Mouse (Mus musculus) gonadal fat pad, adult 2 months (tissue): ENCODE data around the gene Pik3c2b. TPM values are rescaled to one million over a fixed set of nuclear protein-coding genes. Genes with fewer than 3 reads are reported as not detected.

Source experiments
- DNase-seq: peaks from one replicate; pipeline ENCODE4 v3.0.0-alpha.2; 2012; ENCODE audit warnings: low read depth
- polyA plus RNA-seq: library from polyadenylated mRNA; depleted of rRNA; stranded (reverse); fragments of >200 nt; gene quantifications from 2 replicates; pipeline ENCODE4 v1.2.3, GENCODE M21; 2012

Pik3c2b gene
- polyA plus RNA-seq, 1 experiment, result 9.6 TPM

GRCm38 (mm10) chr1:133100980-133101798, 55.7 kb downstream of the Pik3c2b start:
- DNase-seq, result no peak

DNA sequence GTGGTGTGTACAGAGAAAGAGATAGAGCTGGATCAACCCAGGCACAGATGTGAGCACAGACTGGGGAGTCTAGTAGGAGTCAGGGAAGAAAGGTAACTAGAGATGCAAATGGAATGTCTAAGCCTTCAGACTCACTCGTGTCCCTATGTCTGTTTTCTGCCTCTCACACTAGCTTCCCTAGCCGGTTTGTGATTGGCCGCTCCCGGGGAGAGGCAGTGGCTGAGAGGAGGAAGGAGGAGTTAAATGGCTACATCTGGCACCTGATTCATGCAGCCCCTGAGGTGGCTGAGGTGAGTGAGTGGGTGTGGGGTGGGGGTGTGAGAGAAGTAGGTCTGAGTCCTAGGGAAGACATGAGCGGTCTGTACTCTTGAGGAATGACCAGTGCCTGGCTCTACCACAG, 56.6 kb downstream of the Pik3c2b start:
- DNase-seq, result no peak

- DNase-seq, result no peak
These were observed 57.8 kb downstream of the Pik3c2b start for GRCm38 (mm10) chr1:133103315-133103714.

DNA sequence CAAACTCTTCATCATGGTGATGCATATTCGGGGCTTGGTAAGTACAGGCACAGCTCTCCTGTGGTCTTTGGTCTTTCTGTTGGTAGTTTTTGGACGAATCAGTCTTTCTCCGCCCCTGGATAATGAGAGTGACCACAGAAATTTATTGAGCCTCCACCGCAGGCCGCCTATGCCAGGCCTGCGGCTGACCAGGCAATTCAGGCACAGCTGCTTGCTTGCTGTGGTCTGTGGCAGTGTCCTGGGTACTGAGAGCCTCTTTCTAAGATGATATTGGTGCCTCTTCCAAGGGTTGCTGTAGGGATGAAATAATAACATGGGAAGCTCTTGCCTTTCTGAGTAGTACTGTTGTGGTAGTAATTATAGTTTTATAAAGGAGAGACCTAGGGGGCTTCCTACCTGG, 58.4 kb downstream of the Pik3c2b start:
- no peak for DNase-seq

GRCm38 (mm10) chr1:133116108-133116507, 70.6 kb downstream of the Pik3c2b start:
- DNase-seq, result no peak

DNA sequence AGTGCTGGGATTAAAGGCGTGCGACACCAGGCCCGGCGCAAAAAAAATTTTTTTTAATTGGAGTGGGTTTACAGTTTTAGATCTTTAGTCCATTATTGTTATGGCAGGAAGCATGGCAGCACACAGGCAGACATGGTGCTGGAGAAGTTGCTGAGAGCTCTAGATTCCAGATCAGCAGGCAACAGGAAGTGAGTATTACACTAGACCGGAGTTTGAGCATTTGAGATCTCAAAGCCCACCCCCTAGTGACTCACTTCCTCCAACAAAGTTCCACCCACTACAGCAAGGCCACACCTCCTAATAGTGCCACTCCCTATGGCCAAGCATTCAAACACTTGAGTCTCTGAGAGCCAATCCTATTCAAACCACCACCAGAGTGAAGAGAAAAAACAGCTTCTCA, 72.7 kb downstream of the Pik3c2b start:
- DNase-seq, result no peak

DNA sequence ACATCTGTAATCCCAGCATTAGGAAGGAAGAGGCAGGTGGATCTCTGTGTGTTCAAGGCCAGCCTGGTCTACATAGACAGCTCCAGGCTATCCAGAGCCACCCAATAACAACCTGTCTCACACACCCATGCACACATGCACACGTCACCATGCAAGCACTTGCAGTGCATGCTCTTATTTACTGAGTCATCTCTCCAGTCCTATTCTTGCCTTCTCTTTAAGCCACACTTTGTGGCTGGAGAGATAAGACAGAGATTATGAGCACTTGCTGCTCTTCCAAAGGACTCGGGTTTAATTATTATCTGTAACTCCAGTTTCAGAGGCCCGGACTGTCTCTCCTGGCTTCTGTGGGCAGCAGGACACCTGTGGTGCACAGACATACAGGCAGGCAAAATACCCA, 73.4 kb downstream of the Pik3c2b start:
- DNase-seq, result no peak

DNA sequence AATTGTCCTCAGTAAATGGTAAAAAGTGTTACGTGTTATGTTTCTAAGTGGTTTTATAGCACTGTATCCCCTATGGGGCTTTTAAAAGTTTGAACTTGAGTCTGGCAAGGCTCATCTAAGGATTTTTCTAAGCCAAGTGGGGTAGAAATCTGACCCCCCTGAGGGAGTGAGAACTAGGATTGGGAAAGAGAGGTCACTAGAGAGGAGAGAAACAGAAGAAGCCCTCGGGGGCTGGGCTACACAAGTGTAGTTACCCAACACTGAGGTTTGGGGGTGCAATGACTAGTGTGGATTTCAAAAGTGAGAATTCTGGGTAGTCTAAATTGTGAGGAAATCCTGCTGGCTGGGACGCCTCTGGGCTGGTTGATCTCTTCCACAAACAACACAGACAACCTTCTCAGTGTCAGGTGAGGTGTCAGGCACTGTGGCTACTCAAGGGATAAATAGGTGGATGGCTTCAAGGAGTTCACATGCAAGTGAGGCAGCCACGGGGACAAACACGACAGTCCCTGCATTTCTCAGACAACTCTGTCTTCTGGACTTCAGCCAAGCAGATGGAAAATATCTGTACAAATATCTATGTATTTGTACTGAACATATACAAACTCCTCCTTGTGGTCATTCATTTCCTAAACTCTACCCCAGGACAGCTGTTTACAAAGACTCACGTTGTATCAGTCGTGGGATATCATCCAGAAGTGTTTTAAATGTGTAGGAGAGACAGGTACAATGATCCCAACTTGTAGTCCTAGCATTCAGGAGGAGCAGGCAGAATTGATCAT, 74.7 kb downstream of the Pik3c2b start:
- DNase-seq, result peak; percentile 93

- DNase-seq, result no peak
These were observed 75.8 kb downstream of the Pik3c2b start for GRCm38 (mm10) chr1:133121246-133121645.

DNA sequence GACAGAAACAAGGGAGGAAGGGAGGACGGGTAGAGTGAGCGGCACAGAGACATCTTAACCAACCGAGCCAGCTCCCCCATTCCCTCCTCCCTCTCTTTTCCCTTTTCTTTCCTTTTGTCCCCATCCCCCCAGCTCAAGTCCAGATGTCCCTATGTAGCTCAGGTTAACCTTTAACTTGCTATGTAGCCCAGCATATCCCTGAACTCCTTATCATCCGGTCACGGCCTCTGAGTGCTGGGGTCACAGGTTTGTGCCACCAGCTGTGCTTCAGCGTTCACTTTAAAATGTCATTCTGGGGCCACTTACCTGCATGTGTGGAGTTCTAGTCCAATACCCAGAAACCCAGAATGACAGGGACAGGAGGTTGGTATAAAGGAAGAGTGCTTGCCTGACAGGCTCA, 78.7 kb downstream of the Pik3c2b start:
- DNase-seq, result no peak

DNA sequence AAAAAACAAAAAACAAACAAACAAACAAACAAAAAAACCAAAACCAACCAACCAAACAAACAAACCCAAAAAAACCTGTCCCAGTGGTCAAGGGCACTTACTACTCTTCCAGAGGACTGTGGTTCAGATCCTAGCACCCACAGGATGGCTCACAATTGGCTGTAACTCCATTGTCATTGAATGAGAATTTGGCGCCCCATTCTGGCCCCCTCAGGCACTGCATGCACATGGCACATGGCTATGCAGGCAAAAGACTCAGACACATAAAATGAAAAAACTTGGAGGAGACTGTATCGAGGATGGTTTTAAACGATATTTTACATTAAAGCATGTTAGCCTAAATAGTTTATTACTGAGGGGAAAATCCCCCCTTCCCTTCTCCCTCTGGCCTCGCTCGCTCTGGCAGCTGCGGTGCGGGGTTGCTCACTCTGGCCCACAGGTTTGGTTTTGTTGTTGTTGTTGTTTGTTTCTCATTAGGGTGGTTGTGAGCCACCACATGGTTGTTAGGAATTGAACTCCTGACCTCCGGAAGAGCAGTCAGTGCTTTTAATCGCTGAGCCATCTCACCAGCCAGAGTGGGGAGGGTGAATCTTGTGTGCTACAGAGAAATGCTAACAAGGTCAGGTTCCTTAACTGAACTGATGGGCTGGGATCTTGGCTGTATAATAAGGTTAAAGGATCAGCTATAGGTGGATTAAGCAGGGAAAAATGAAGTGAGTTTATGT, 80.3 kb downstream of the Pik3c2b start:
- DNase-seq, result no peak

- no peak for DNase-seq
These were observed 80.9 kb downstream of the Pik3c2b start for GRCm38 (mm10) chr1:133126365-133126740.

DNA sequence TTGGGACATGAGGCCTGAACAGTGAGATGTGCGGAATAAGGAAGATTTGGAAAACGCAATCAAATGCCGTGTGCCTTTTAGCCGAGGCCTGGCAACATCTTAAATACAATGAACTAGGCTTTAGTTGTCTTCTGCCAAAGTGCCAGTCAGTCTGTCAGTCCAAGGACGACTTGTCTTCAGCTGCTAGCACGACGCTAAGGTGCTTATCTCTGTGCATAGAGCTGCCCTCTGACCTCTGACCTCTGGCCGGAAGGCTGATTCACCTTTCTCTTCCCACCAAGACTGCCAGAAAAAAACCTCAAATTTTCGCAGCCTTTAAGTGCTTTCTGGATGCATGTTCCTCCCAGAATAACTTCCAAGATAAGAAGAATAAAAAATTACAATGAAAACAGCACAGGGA, 81.9 kb downstream of the Pik3c2b start:
- no peak for DNase-seq

DNA sequence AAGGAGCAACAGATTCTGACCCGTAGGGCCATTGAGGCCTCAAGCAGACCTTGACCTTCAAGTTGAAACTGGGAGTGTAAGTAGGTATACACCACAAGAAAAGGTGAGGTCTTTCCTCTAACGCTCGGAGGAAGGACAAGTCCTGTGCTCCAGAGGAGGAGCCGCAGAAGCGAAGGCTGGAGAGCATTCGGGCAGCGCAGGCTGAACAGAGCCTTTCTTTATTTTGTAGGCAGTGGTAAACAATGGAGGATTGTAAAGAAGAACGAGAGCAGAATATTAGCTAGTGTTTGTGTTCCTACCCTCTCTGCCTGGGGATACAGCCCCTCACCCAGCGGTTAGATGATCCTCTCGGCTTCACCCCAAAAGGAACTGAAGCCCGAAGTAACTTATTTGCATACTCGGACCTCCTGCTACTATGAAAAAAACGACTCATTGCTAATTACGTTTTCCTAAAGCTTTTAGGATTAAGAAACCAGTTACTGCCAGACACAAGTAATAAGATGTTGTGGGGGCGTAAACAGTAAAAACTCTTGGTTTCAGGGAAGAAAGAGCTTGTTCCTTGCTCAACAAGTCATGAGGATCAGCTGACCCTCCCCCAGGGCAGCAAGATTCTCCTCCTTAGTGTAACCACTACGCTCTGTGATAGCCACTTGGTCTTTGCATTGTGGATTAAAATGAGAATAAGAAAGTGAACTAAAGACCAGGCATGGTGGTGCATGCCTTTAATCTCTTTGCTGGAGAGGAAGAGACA, 84.2 kb downstream of the Pik3c2b start:
- no peak for DNase-seq

DNA sequence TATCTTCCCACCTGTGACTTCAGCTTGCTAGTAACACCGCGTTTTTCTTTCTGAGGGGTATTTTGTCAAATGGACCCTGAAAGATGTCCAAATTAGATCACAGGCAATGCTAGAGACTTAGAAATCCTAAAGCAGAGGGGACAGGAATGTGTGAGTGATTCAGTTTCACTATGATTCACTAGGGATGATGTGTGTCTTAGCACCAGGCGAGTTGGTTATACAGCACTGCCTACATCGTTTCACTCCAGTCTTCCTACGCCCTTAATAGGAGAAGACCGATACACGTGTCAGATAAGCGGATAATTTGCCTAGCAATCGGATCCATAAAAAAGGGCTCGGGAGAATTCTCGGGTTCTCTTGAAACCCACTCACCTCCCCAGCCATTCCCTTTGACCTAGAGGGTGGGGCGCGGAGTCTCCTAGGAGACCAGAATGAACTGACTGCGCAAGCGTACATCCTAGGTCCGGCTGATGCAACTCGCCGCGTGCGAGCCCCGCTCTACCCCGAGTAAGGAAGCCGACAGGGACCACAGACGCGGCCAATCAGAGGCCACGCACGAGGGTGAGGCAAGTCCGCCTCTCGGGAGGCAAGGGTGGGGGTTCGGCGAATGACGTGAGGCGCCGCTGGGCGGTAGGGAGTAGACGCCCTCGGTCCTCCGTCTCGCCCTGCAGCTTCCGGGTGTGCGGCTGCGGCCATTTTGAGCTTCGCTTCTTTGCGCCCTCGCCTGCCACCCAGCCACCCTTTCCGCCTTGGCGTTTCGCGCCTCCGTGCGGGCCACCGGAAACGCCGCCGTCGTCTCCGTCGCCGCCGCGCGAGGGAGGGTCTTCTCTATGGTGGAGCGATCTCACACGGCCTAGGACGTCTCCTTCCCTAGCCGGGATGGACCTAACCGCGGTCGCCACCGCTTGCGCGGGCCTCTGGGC, 85.4 kb downstream of the Pik3c2b start, which contains the start of gene Ppp1r15b:
Ppp1r15b (plus strand) TSS at position 506 of the 923 bp plus-strand sequence.
- DNase-seq, result peak; percentile 84

- no peak for DNase-seq
These were observed 86.1 kb downstream of the Pik3c2b start for GRCm38 (mm10) chr1:133131561-133131905.

DNA sequence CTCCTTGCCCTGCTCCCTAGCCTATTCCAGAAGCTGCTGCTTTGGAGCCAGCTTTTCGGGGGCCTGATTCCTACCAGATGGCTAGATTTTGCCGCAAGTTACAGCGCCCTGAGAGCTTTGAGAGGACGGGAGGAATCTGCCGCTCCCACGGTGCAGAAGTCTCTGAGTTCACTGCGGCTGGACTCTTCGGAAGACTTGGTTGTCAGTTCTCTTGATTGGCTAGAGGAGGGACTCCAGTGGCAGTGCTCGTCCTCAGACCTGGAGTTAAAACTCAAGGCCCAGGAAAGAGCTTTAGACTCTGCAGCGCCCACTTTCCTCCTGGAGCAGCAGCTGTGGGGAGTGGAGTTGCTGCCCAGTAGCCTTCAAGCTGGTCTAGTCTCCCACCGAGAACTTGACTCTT, 86.5 kb downstream of the Pik3c2b start:
- no peak for DNase-seq

GRCm38 (mm10) chr1:133132388-133133326, 87.2 kb downstream of the Pik3c2b start:
- DNase-seq, result no peak

GRCm38 (mm10) chr1:133133425-133133824, 88.0 kb downstream of the Pik3c2b start:
- no peak for DNase-seq
